Mouse (Mus musculus) liver, adult 2 months (tissue): ENCODE data around the gene Scn8a.

Experiments
- CTCF ChIP-seq: fragments of 200-500 bp; IDR thresholded peaks from 2 replicates; pipeline ENCODE4 v1.5.1; 2011; ENCODE audit warnings: low read depth, low read length, control low read depth
- POLR2A ChIP-seq: fragments of 200-500 bp; IDR thresholded peaks from 2 replicates; pipeline ENCODE4 v1.6.1; 2011; ENCODE audit warnings: low read length, control low read depth; ENCODE audit not compliant: insufficient read depth; ENCODE audit errors: extremely low read depth

GRCm38 (mm10) chr15:100869558-100869957 is at the start of gene Scn8a:
- TF ChIP-seq POLR2A (no peak), CTCF (no peak)
